Mouse (Mus musculus) midbrain, embryonic 16.5 days (tissue): ENCODE measurements at regions not wholly inside any gene's neighbourhood (a gene's known extent, or its start where the extent isn't known, plus 50 kb on each side); places are given as distances from the start of the nearest gene placed in this dataset.
"Not testable (repeated sequence)": the region's sequence is repeated elsewhere in the genome, so short reads cannot be mapped to it uniquely, and the experiment has no call there.

Experiments used
- ATAC-seq: fragments of 200-750 bp; cut with Nextera tagmentation; 2 replicates; pipeline ENCODE4 v1.8.0; 2017; ENCODE audit warnings: moderate TSS enrichment
- H3K27ac ChIP-seq: fragments of 300-500 bp; sonication (generic); 2 replicates; pipeline ENCODE4 v1.5.1; 2014; ENCODE audit warnings: mild to moderate bottlenecking, low read length, mixed read lengths
- H3K27me3 ChIP-seq: fragments of 300-500 bp; sonication (generic); 2 replicates; pipeline ENCODE4 v1.6.1; 2014; ENCODE audit warnings: low read depth, low read length, mixed read lengths; ENCODE audit not compliant: control insufficient read depth, insufficient read depth
- H3K36me3 ChIP-seq: fragments of 300-500 bp; sonication (generic); 2 replicates; pipeline ENCODE4 v1.6.1; 2014; ENCODE audit warnings: mild to moderate bottlenecking, low read length, moderate library complexity, mixed read lengths; ENCODE audit not compliant: control insufficient read depth, insufficient read depth
- H3K4me1 ChIP-seq: fragments of 300-500 bp; sonication (generic); 2 replicates; pipeline ENCODE4 v1.6.1; 2014; ENCODE audit warnings: mild to moderate bottlenecking, low read length, mixed read lengths; ENCODE audit not compliant: control insufficient read depth, insufficient read depth
- H3K4me2 ChIP-seq: fragments of 300-500 bp; sonication (generic); 2 replicates; pipeline ENCODE4 v1.6.1; 2014; ENCODE audit warnings: mild to moderate bottlenecking, low read length, mixed read lengths
- H3K4me3 ChIP-seq: fragments of 300-500 bp; sonication (generic); 2 replicates; pipeline ENCODE4 v1.5.1; 2014; ENCODE audit warnings: low read depth, mild to moderate bottlenecking, low read length, moderate library complexity, mixed read lengths
- H3K9ac ChIP-seq: fragments of 300-500 bp; sonication (generic); 2 replicates; pipeline ENCODE4 v1.6.1; 2014; ENCODE audit warnings: low read depth, low read length, mixed read lengths
- H3K9me3 ChIP-seq: fragments of 300-500 bp; sonication (generic); replicated peaks from 2 replicates; pipeline ENCODE4 v1.6.1; 2014; ENCODE audit warnings: mild to moderate bottlenecking, low read length, mixed read lengths; ENCODE audit not compliant: control insufficient read depth, poor library complexity, severe bottlenecking
- WGBS: fragments of 180-500 bp; shearing (Covaris S2); extraction: QIAGEN DNeasy Blood & Tissue Kit; methylation state at CpG from one replicate; pipeline ENCODE4 v1.1.7; 2014; 5-methylcytosine and 5-hydroxymethylcytosine counted together

- 23% methylated on average over 12 of the region's 12 CpGs for WGBS
Measured at GRCm38 (mm10) chr8:35159329-35159728, 606.3 kb upstream of the Gm19410 start.

GRCm38 (mm10) chr8:35160230-35160629 is 605.4 kb upstream of the Gm19410 start:
- H3K27ac ChIP-seq, result no peak overlapping the region
- no peaks in the 10 kb centered on the region for H3K4me1 ChIP-seq
- no peak overlapping the region for H3K4me2 ChIP-seq
- no peak for ATAC-seq
- H3K4me3 ChIP-seq, result no peak overlapping the region
- no peaks in the 10 kb centered on the region for H3K27me3 ChIP-seq
- no peak overlapping the region for H3K9ac ChIP-seq
- H3K9me3 ChIP-seq, result no peaks in the 10 kb centered on the region
- no peaks in the 10 kb centered on the region for H3K36me3 ChIP-seq
- 89% methylated on average over 12 of the region's 12 CpGs for WGBS

More at GRCm38 (mm10) chr8:35159329-35159728, 606.3 kb upstream of the Gm19410 start:
- Histone ChIP-seq H3K27ac (no peak overlapping the region), H3K9ac (no peak overlapping the region), H3K4me2 (no peak overlapping the region), H3K36me3 (no peaks in the 10 kb centered on the region), H3K4me3 (no peak overlapping the region), H3K27me3 (no peaks in the 10 kb centered on the region), H3K9me3 (no peaks in the 10 kb centered on the region), H3K4me1 (no peaks in the 10 kb centered on the region)
- ATAC-seq, result 0 out of 2 replicates have a peak, but pooled peaks have one; percentile 45

GRCm38 (mm10) chr8:35162166-35162565 is 603.4 kb upstream of the Gm19410 start:
- H3K4me3 ChIP-seq, H3K9me3 ChIP-seq, ATAC-seq, H3K9ac ChIP-seq, H3K4me2 ChIP-seq, H3K4me1 ChIP-seq, H3K27ac ChIP-seq, H3K27me3 ChIP-seq, H3K36me3 ChIP-seq: not testable (repeated sequence)
- WGBS, result 87% methylated on average over 4 of the region's 4 CpGs

GRCm38 (mm10) chr8:35166611-35167010 is 599.0 kb upstream of the Gm19410 start:
- Histone ChIP-seq H3K27me3 (no peaks in the 10 kb centered on the region), H3K36me3 (no peaks in the 10 kb centered on the region), H3K9ac (no peak overlapping the region), H3K9me3 (no peaks in the 10 kb centered on the region), H3K27ac (no peak overlapping the region), H3K4me1 (no peaks in the 10 kb centered on the region), H3K4me3 (no peak overlapping the region), H3K4me2 (no peak overlapping the region)
- ATAC-seq, result no peak
- WGBS, result 72% methylated on average over 6 of the region's 6 CpGs

- H3K4me3 ChIP-seq, result no peak overlapping the region
- no peak overlapping the region for H3K9ac ChIP-seq
- no peak overlapping the region for H3K27ac ChIP-seq
- ATAC-seq, result no peak
- H3K9me3 ChIP-seq, result no peaks in the 10 kb centered on the region
- 89% methylated on average over 13 of the region's 13 CpGs for WGBS
- H3K36me3 ChIP-seq, result no peaks in the 10 kb centered on the region
- H3K4me2 ChIP-seq, result no peak overlapping the region
- no peaks in the 10 kb centered on the region for H3K27me3 ChIP-seq
- no peaks in the 10 kb centered on the region for H3K4me1 ChIP-seq
Measured at GRCm38 (mm10) chr8:35171536-35172310, 593.9 kb upstream of the Gm19410 start.

- no peaks in the 10 kb centered on the region for H3K27me3 ChIP-seq
- H3K27ac ChIP-seq, result no peak overlapping the region
- no peaks in the 10 kb centered on the region for H3K36me3 ChIP-seq
- WGBS, result 78% methylated on average over 5 of the region's 5 CpGs
- no peak overlapping the region for H3K4me2 ChIP-seq
- H3K4me1 ChIP-seq, result no peaks in the 10 kb centered on the region
- no peak for ATAC-seq
- no peak overlapping the region for H3K9ac ChIP-seq
- no peak overlapping the region for H3K4me3 ChIP-seq
- H3K9me3 ChIP-seq, result no peaks in the 10 kb centered on the region
Measured at GRCm38 (mm10) chr8:35177314-35177713, 588.3 kb upstream of the Gm19410 start.

GRCm38 (mm10) chr8:35180075-35180474 is 585.5 kb upstream of the Gm19410 start:
- no peaks in the 10 kb centered on the region for H3K4me1 ChIP-seq
- whole genome bisulfite sequencing, result 69% methylated on average over 3 of the region's 3 CpGs
- no peaks in the 10 kb centered on the region for H3K36me3 ChIP-seq
- no peaks in the 10 kb centered on the region for H3K9me3 ChIP-seq
- no peak overlapping the region for H3K27ac ChIP-seq
- no peak overlapping the region for H3K4me3 ChIP-seq
- no peak for ATAC-seq
- no peaks in the 10 kb centered on the region for H3K27me3 ChIP-seq
- H3K9ac ChIP-seq, result no peak overlapping the region
- H3K4me2 ChIP-seq, result no peak overlapping the region

GRCm38 (mm10) chr8:35182141-35182540 is 583.4 kb upstream of the Gm19410 start:
- Histone ChIP-seq H3K9me3 (no peaks in the 10 kb centered on the region), H3K9ac (no peak overlapping the region), H3K4me1 (no peaks in the 10 kb centered on the region), H3K27ac (no peak overlapping the region), H3K27me3 (no peaks in the 10 kb centered on the region), H3K36me3 (no peaks in the 10 kb centered on the region), H3K4me3 (no peak overlapping the region), H3K4me2 (no peak overlapping the region)
- ATAC-seq, result no peak
- WGBS, result 76% methylated on average over 4 of the region's 4 CpGs

- Histone ChIP-seq H3K9me3 (no peaks in the 10 kb centered on the region), H3K4me3 (no peak overlapping the region), H3K27me3 (no peaks in the 10 kb centered on the region), H3K4me1 (no peaks in the 10 kb centered on the region), H3K27ac (no peak overlapping the region), H3K36me3 (no peaks in the 10 kb centered on the region), H3K9ac (no peak overlapping the region), H3K4me2 (no peak overlapping the region)
- WGBS, result 94% methylated on average over 14 of the region's 14 CpGs
- ATAC-seq, result no peak
Measured at GRCm38 (mm10) chr8:35183423-35183822, 582.2 kb upstream of the Gm19410 start.
